Mouse (Mus musculus) limb, embryonic 14.5 days (tissue): ENCODE measurements around the gene Nxpe3. TPM values are rescaled to one million over a fixed set of nuclear protein-coding genes. Genes with fewer than 3 reads are reported as not detected.

ENCODE experiments used
- ATAC-seq: fragments of 200-750 bp; cut with Nextera tagmentation; 2 replicates; pipeline ENCODE4 v1.8.0; 2017; ENCODE audit warnings: low read depth, moderate number of reproducible peaks, moderate TSS enrichment; ENCODE audit not compliant: low FRiP score
- DNase-seq: peaks from one replicate; pipeline ENCODE4 v3.0.0-alpha.2; 2015; ENCODE audit warnings: low spot score
- H3K27ac ChIP-seq: fragments of 300-500 bp; sonication (generic); replicated peaks from 2 replicates; pipeline ENCODE4 v1.5.1; 2014; ENCODE audit warnings: low read depth, mild to moderate bottlenecking, low read length, moderate library complexity, mixed read lengths
- H3K27me3 ChIP-seq: fragments of 300-500 bp; sonication (generic); 2 replicates; pipeline ENCODE4 v1.6.1; 2014; ENCODE audit warnings: low read length, mixed read lengths; ENCODE audit not compliant: control insufficient read depth, insufficient read depth
- H3K36me3 ChIP-seq: fragments of 300-500 bp; sonication (generic); 2 replicates; pipeline ENCODE4 v1.6.1; 2014; ENCODE audit warnings: mild to moderate bottlenecking, low read length, moderate library complexity, mixed read lengths; ENCODE audit not compliant: control insufficient read depth, insufficient read depth
- H3K4me1 ChIP-seq: fragments of 300-500 bp; sonication (generic); 2 replicates; pipeline ENCODE4 v1.6.1; 2014; ENCODE audit warnings: antibody characterized with exemption, low read length, mixed read lengths; ENCODE audit not compliant: control insufficient read depth, insufficient read depth
- H3K4me2 ChIP-seq: fragments of 300-500 bp; sonication (generic); replicated peaks from 2 replicates; pipeline ENCODE4 v1.6.1; 2014; ENCODE audit warnings: low read depth, mild to moderate bottlenecking, low read length, moderate library complexity; ENCODE audit not compliant: severe bottlenecking
- H3K4me3 ChIP-seq: fragments of 300-500 bp; sonication (generic); replicated peaks from 2 replicates; pipeline ENCODE4 v1.5.1; 2014; ENCODE audit warnings: low read length
- H3K9ac ChIP-seq: fragments of 300-500 bp; sonication (generic); 2 replicates; pipeline ENCODE4 v1.6.1; 2014; ENCODE audit warnings: mild to moderate bottlenecking, low read depth, low read length, moderate library complexity; ENCODE audit not compliant: severe bottlenecking
- H3K9me3 ChIP-seq: fragments of 300-500 bp; sonication (generic); 2 replicates; pipeline ENCODE4 v1.6.1; 2016; ENCODE audit warnings: low read length; ENCODE audit not compliant: control insufficient read depth
- POLR2A ChIP-seq: fragments of 200-500 bp; IDR thresholded peaks from 2 replicates; pipeline ENCODE4 v1.8.0; 2012; ENCODE audit warnings: inconsistent platforms, mild to moderate bottlenecking, moderate library complexity, borderline replicate concordance; ENCODE audit not compliant: insufficient read depth, insufficient read length; ENCODE audit errors: extremely low read depth
- WGBS: fragments of 180-500 bp; shearing (Covaris S2); extraction: QIAGEN DNeasy Blood & Tissue Kit; methylation state at CpG from one replicate; pipeline ENCODE4 v1.1.7; 2014; 5-methylcytosine and 5-hydroxymethylcytosine counted together
- polyA plus RNA-seq, 2 experiments: library from polyadenylated mRNA; depleted of rRNA in 1 of 2; stranded (reverse) in 1 of 2; unstranded in 1 of 2; fragments of >200 nt; fragmentation: Nextera tagmentation in 1 of 2; extraction: Ambion mirVana in 1 of 2; gene quantifications; 2 replicates each; pipeline versions ENCODE4 v1.2.1 to v1.2.3; 2012 to 2014

Gene Nxpe3
- polyA plus RNA-seq, 2 experiments: 0.55 to 1.2 TPM

DNA sequence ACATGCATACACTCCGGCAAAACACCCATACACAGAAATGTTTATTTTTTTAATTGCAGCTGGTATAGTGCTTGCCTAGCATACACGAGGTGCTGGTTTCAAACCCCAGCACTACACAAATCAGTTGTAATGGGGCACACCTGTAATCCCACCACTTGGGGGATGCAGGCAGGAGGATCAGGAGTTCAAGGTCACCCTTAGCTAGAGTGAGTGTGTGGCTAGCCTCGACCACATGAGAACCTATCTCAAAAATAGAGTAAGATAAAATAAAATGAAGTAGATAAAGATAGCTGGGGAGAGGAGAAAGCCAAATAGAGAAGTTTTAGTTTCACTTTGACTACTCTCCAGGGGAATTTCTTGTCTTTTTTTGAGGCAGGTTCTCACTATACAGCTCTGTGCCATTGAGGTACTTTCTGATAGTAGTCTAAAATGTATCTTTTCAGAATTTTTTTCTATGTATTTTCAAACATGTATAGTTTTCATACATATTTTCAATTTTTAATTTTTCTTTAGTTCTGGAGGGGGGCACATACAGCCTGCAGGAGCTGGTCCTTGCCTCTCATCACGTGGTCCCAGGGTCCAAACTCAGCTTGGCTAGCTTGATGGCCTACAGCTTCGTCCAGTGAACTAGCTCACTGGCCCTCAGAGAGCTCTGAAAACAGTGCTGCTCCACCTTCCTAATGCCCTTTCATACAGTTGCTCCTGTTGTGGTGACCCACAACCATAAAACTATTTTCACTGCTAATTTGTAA lies 12.0 kb upstream of the Nxpe3 start:
- no peak overlapping the region for H3K4me3 ChIP-seq
- TF ChIP-seq POLR2A: no peak

DNA sequence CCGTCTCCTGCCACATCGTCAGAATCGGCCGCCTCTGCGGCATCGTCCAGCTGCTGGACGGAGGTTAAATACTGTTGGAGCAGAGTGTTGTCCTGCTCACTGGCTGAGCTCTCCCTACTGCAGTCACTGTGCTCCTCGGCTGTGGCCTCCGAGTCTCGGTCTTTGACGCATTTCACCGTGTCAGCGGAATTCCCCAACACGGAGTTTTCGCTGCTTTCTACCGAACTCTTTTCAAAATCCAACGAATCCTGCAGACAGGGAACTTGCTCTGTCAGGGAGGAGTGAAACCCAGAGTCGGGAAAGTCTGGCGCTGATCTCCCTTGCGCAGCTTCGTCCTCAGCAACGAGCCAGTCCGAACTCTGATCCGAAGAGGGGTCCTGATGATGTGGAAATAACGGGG lies 10.3 kb upstream of the Nxpe3 start:
- no peaks in the 10 kb centered on the region for H3K27me3 ChIP-seq
- no peak for TF ChIP-seq POLR2A
- no peak overlapping the region for H3K4me2 ChIP-seq
- H3K27ac ChIP-seq: no peak overlapping the region
- 90% methylated on average over 25 of the region's 25 CpGs for WGBS
- no peak overlapping the region for H3K4me3 ChIP-seq
- no peak for ATAC-seq
- no peaks in the 10 kb centered on the region for H3K9me3 ChIP-seq
- no peak for DNase-seq
- H3K36me3 ChIP-seq: peaks cover 33% of the 10 kb centered on the region
- no peak overlapping the region for H3K9ac ChIP-seq
- H3K4me1 ChIP-seq: no peaks in the 10 kb centered on the region

More for the DNA sequence above, 12.0 kb upstream of the Nxpe3 start:
- Histone ChIP-seq H3K9me3 (no peaks in the 10 kb centered on the region), H3K4me2 (no peak overlapping the region), H3K27me3 (no peaks in the 10 kb centered on the region), H3K27ac (no peak overlapping the region), H3K36me3 (peaks cover 43% of the 10 kb centered on the region), H3K4me1 (no peaks in the 10 kb centered on the region), H3K9ac (no peak overlapping the region)
- DNase-seq (no peak), ATAC-seq (no peak)
- WGBS: 92% methylated on average over 5 of the region's 5 CpGs

DNA sequence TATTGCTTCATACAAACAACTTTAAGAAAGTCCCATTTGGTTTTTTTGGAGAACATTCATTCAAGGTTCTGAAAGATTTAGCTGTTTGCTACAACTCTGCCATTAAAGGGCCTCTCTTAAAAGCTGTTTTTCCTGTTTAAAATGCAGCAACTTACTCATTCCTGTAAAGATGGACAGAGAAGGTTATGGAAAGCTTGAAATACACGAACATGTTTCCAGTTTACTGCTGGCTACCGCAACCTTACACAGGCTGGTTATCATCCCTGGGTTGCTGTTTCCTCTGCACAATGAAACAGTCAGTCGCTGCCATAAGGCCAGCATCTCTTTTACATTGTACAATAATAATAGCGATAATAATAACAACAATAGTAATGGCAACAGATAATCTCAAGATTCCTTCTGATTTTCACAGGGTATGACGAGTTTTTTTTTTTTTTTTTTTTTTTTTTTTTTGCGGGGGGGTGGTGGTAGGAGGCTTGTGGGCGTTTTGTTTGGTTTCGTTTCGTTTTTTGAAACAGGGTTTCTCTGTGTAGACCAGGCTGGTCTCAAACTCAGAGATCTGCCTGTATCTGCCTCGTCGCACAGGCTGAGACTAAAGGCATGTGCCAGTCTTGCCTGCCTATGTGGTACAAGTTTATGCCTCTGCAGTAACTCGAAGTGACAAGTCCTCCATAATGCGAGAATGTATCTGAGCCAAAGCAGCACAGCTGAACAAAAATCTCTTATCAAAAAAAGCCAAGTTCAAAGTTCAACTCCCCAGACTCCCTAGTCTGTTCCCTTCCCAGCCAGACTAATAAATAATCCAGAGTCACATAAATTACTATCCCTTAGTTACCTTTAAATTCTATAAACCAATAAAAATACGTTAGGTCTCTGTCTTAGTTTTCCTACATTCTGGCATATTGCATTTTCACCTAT lies 7.0 kb upstream of the Nxpe3 start:
- Histone ChIP-seq H3K36me3 (peaks cover 24% of the 10 kb centered on the region), H3K27me3 (no peaks in the 10 kb centered on the region), H3K4me1 (no peaks in the 10 kb centered on the region), H3K9me3 (no peaks in the 10 kb centered on the region), H3K9ac (no peak overlapping the region), H3K27ac (no peak overlapping the region), H3K4me3 (no peak overlapping the region), H3K4me2 (no peak overlapping the region)
- no peak for TF ChIP-seq POLR2A
- DNase-seq (no peak), ATAC-seq (no peak)
- WGBS: 85% methylated on average over 14 of the region's 14 CpGs

DNA sequence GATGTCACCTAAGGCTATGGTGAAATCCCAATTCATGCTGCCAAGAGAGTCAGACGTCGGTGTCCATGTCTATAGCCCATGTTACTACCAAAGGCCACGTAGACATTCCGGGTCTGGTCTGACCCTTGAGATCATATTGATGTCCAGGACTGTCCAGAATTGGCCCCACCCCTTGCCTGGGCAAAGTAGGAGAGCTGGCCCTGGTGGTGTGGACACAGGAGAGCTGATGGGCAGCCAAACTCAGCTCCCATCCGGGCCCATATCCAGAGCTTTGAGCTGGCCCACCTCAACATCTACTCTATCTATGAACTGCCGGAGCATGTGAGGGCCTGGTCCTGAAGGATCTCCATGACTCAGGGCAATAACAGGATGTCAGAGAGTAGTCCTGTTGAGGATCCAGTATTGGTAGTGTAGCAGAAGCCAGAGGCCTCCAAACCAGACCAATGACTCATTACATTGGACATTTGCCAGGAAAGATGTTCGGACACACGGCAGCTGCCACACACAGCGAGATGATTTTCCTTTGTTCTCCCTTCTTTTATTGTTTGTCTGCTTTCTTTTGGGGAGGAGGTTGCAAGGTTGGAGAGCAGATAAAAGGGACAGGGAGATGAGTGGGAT lies 3.4 kb upstream of the Nxpe3 start:
- Histone ChIP-seq H3K4me2 (no peak overlapping the region), H3K9ac (no peak overlapping the region), H3K27ac (no peak overlapping the region), H3K36me3 (no peaks in the 10 kb centered on the region), H3K4me1 (peaks cover 3% of the 10 kb centered on the region; the same call in 1 of the 2 replicates), H3K27me3 (no peaks in the 10 kb centered on the region), H3K9me3 (no peaks in the 10 kb centered on the region), H3K4me3 (no peak overlapping the region)
- no peak for ATAC-seq
- DNase-seq: no peak
- WGBS: 87% methylated on average over 9 of the region's 9 CpGs
- no peak for TF ChIP-seq POLR2A

DNA sequence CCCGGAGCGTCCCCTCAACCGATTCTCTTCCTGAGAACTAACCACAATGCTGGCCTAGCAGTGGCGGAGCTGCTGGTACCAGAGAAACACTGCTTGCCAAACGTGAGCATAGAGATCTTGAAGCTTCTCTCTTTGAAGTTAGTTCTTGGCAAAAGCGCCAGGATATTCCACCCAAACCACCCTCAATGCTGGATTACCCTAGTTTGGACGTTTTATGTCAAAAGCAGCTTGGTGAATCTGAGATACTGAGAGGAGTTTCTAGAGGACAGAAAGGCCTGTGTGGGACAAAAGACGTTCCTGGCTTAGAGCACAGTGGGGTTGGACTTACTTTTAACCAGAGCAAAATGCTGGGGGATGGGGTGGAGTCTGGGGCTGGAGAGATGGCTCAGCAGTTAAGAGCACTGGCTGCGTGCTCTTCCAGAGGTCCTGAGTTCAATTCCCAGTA lies 588 bp upstream of the Nxpe3 start:
- peaks cover 3% of the 10 kb centered on the region; the same call in 1 of the 2 replicates for H3K4me1 ChIP-seq
- no peaks in the 10 kb centered on the region for H3K36me3 ChIP-seq
- peak overlapping the region; percentile 85 for H3K4me2 ChIP-seq
- no peak; the same call in 1 of the 2 replicates for ATAC-seq
- 6% methylated on average over 9 of the region's 9 CpGs for WGBS
- H3K9me3 ChIP-seq: no peaks in the 10 kb centered on the region
- no peaks in the 10 kb centered on the region for H3K27me3 ChIP-seq
- no peak for DNase-seq
- H3K4me3 ChIP-seq: peak overlapping the region; percentile 73
- H3K9ac ChIP-seq: peak overlapping the region; percentile 70
- peak overlapping the region; percentile 58; the same call in 1 of the 2 replicates for H3K27ac ChIP-seq
- TF ChIP-seq POLR2A: no peak
